Mouse (Mus musculus): ENCODE measurements around the gene Stk32b.

Gene Stk32b

GRCm38 (mm10) chr5:37525363-37525762 is 191.6 kb downstream of the Stk32b start:
- no peak for DNase-seq (ENCODE audit: low read depth in 1 of 2, low spot score in 2 of 2)

- no peak for DNase-seq (ENCODE audit: low read depth in 1 of 2, low spot score in 2 of 2)
These were observed 196.5 kb downstream of the Stk32b start for GRCm38 (mm10) chr5:37520441-37520840.

- DNase-seq (ENCODE audit: low read depth in 1 of 2, low spot score in 2 of 2) = no peak
These were observed 204.5 kb downstream of the Stk32b start for GRCm38 (mm10) chr5:37512479-37512878.

GRCm38 (mm10) chr5:37506880-37507519 is 210.0 kb downstream of the Stk32b start:
- no peak for DNase-seq (ENCODE audit: low read depth in 1 of 2, low spot score in 2 of 2)

GRCm38 (mm10) chr5:37494984-37495476 is 221.9 kb downstream of the Stk32b start:
- no peak for DNase-seq (ENCODE audit: low read depth in 1 of 2, low spot score in 2 of 2)

GRCm38 (mm10) chr5:37472025-37472608 is 244.9 kb downstream of the Stk32b start:
- no peak for DNase-seq (ENCODE audit: low read depth in 1 of 2, low spot score in 2 of 2)

- no peak for DNase-seq (ENCODE audit: low read depth in 1 of 2, low spot score in 2 of 2)
These were observed 245.4 kb downstream of the Stk32b start for GRCm38 (mm10) chr5:37471584-37471983.

- no peak for DNase-seq (ENCODE audit: low read depth in 1 of 2, low spot score in 2 of 2)
These were observed 247.9 kb downstream of the Stk32b start for GRCm38 (mm10) chr5:37469031-37469430.

GRCm38 (mm10) chr5:37467646-37468045 is 249.3 kb downstream of the Stk32b start:
- no peak for DNase-seq (ENCODE audit: low read depth in 1 of 2, low spot score in 2 of 2)

- DNase-seq (ENCODE audit: low read depth in 1 of 2, low spot score in 2 of 2) = no peak
These were observed 251.5 kb downstream of the Stk32b start for GRCm38 (mm10) chr5:37465461-37465860.

- no peak for DNase-seq (ENCODE audit: low read depth in 1 of 2, low spot score in 2 of 2)
These were observed 258.7 kb downstream of the Stk32b start for GRCm38 (mm10) chr5:37458236-37458635.

- DNase-seq (ENCODE audit: low read depth in 1 of 2, low spot score in 2 of 2) = no peak
These were observed 259.1 kb downstream of the Stk32b start for GRCm38 (mm10) chr5:37457831-37458230.

GRCm38 (mm10) chr5:37457191-37457590 is 259.8 kb downstream of the Stk32b start:
- DNase-seq (ENCODE audit: low read depth in 1 of 2, low spot score in 2 of 2) = no peak

GRCm38 (mm10) chr5:37456590-37456989 is 260.4 kb downstream of the Stk32b start:
- DNase-seq (ENCODE audit: low read depth in 1 of 2, low spot score in 2 of 2) = no peak

GRCm38 (mm10) chr5:37447546-37447945 is 269.4 kb downstream of the Stk32b start:
- no peak for DNase-seq (ENCODE audit: low read depth in 1 of 2, low spot score in 2 of 2)

GRCm38 (mm10) chr5:37442767-37443166 is 274.2 kb downstream of the Stk32b start:
- no peak for DNase-seq (ENCODE audit: low read depth in 1 of 2, low spot score in 2 of 2)

GRCm38 (mm10) chr5:37435417-37435816 is 281.6 kb downstream of the Stk32b start:
- DNase-seq (ENCODE audit: low read depth in 1 of 2, low spot score in 2 of 2) = no peak

GRCm38 (mm10) chr5:37427210-37427609 is 289.8 kb downstream of the Stk32b start:
- no peak for DNase-seq (ENCODE audit: low read depth in 1 of 2, low spot score in 2 of 2)

- no peak for DNase-seq (ENCODE audit: low read depth in 1 of 2, low spot score in 2 of 2)
These were observed 297.9 kb downstream of the Stk32b start for GRCm38 (mm10) chr5:37419028-37419427.
